Mouse (Mus musculus): ENCODE data around the gene Eif3c. TPM values are rescaled to one million over a fixed set of nuclear protein-coding genes. Genes with fewer than 3 reads are reported as not detected.

The Eif3c gene
- 181 and 187 TPM in 2 replicates for polyA plus RNA-seq (2015; fragmentation: Nextera tagmentation; extraction: Ambion mirVana)

- peak within 1 kb of the TSS; percentile 81 for H3K4me2 ChIP-seq (ENCODE audit: low read depth, low read length)
- no peaks in the 10 kb centered on the region for H3K9me3 ChIP-seq (ENCODE audit: control insufficient read depth, low read length)
- H3K4me3 ChIP-seq (ENCODE audit: low read length) = peak within 1 kb of the TSS; percentile 99
- H3K27me3 ChIP-seq (ENCODE audit: control insufficient read depth, insufficient read depth, low read depth, low read length) = no peaks in the 10 kb centered on the region
- H3K27ac ChIP-seq (ENCODE audit: low read length) = peak within 1 kb of the TSS; percentile 88
- under 1% methylated on average over 46 of the region's 46 CpGs for WGBS
- peak within 1 kb of the TSS; percentile 93 for H3K9ac ChIP-seq (ENCODE audit: low read length)
- peaks cover 6% of the 10 kb centered on the region for H3K4me1 ChIP-seq (replicated peaks; ENCODE audit: control insufficient read depth, insufficient read depth, low read length)
- H3K36me3 ChIP-seq (ENCODE audit: control insufficient read depth, insufficient read depth, low read length) = peaks cover 27% of the 10 kb centered on the region
- peak; percentile 98 for ATAC-seq (ENCODE audit: low read depth)
These were observed at the start of gene Eif3c for GRCm38 (mm10) chr7:126566094-126566765. Eif3c (minus strand) TSS chr7:126566411.

- 81% methylated on average over 3 of the region's 3 CpGs for WGBS
- no peaks in the 10 kb centered on the region for H3K27me3 ChIP-seq (ENCODE audit: control insufficient read depth, insufficient read depth, low read depth, low read length)
- no peaks in the 10 kb centered on the region for H3K36me3 ChIP-seq (ENCODE audit: control insufficient read depth, insufficient read depth, low read length)
- ATAC-seq (ENCODE audit: low read depth) = no peak
- no peak overlapping the region for H3K9ac ChIP-seq (ENCODE audit: low read length)
- no peak overlapping the region for H3K27ac ChIP-seq (ENCODE audit: low read length)
- 0 out of 2 replicates have a peak, but pooled peaks cover 3% of the 10 kb centered on the region for H3K9me3 ChIP-seq (ENCODE audit: control insufficient read depth, low read length)
- H3K4me3 ChIP-seq (ENCODE audit: low read length) = no peak overlapping the region
- no peaks in the 10 kb centered on the region for H3K4me1 ChIP-seq (replicated peaks; ENCODE audit: control insufficient read depth, insufficient read depth, low read length)
- H3K4me2 ChIP-seq (ENCODE audit: low read depth, low read length) = no peak overlapping the region
These were observed 46.5 kb upstream of the Eif3c start for GRCm38 (mm10) chr7:126612736-126613135.

- Histone ChIP-seq H3K4me1 (replicated peaks; ENCODE audit: control insufficient read depth, insufficient read depth, low read length) (0 out of 2 replicates have a peak, but pooled peaks cover 4% of the 10 kb centered on the region), H3K27me3 (ENCODE audit: control insufficient read depth, insufficient read depth, low read depth, low read length) (no peaks in the 10 kb centered on the region), H3K4me2 (ENCODE audit: low read depth, low read length) (no peak overlapping the region), H3K27ac (ENCODE audit: low read length) (no peak overlapping the region), H3K36me3 (ENCODE audit: control insufficient read depth, insufficient read depth, low read length) (no peaks in the 10 kb centered on the region), H3K9ac (ENCODE audit: low read length) (no peak overlapping the region), H3K4me3 (ENCODE audit: low read length) (no peak overlapping the region), H3K9me3 (ENCODE audit: control insufficient read depth, low read length) (0 out of 2 replicates have a peak, but pooled peaks cover under 1% of the 10 kb centered on the region)
- ATAC-seq (ENCODE audit: low read depth) = no peak
- 80% methylated on average over 5 of the region's 5 CpGs for WGBS
These were observed 41.6 kb upstream of the Eif3c start for GRCm38 (mm10) chr7:126607796-126608195.

- Histone ChIP-seq H3K27me3 (ENCODE audit: control insufficient read depth, insufficient read depth, low read depth, low read length) (no peaks in the 10 kb centered on the region), H3K9me3 (ENCODE audit: control insufficient read depth, low read length) (no peaks in the 10 kb centered on the region), H3K4me1 (replicated peaks; ENCODE audit: control insufficient read depth, insufficient read depth, low read length) (0 out of 2 replicates have a peak, but pooled peaks cover 4% of the 10 kb centered on the region), H3K4me3 (ENCODE audit: low read length) (no peak overlapping the region), H3K9ac (ENCODE audit: low read length) (no peak overlapping the region), H3K27ac (ENCODE audit: low read length) (no peak overlapping the region), H3K4me2 (ENCODE audit: low read depth, low read length) (no peak overlapping the region), H3K36me3 (ENCODE audit: control insufficient read depth, insufficient read depth, low read length) (no peaks in the 10 kb centered on the region)
- peak; percentile 93 for ATAC-seq (ENCODE audit: low read depth)
- 49% methylated on average over 3 of the region's 3 CpGs for WGBS
These were observed 40.9 kb upstream of the Eif3c start for GRCm38 (mm10) chr7:126607064-126607463.

GRCm38 (mm10) chr7:126606611-126607010 is 40.4 kb upstream of the Eif3c start:
- Histone ChIP-seq H3K4me1 (replicated peaks; ENCODE audit: control insufficient read depth, insufficient read depth, low read length) (0 out of 2 replicates have a peak, but pooled peaks cover 4% of the 10 kb centered on the region), H3K36me3 (ENCODE audit: control insufficient read depth, insufficient read depth, low read length) (no peaks in the 10 kb centered on the region), H3K4me3 (ENCODE audit: low read length) (no peak overlapping the region), H3K9me3 (ENCODE audit: control insufficient read depth, low read length) (no peaks in the 10 kb centered on the region), H3K9ac (ENCODE audit: low read length) (no peak overlapping the region), H3K4me2 (ENCODE audit: low read depth, low read length) (no peak overlapping the region), H3K27ac (ENCODE audit: low read length) (peak overlapping the region; percentile 53; the same call in 1 of the 2 replicates), H3K27me3 (ENCODE audit: control insufficient read depth, insufficient read depth, low read depth, low read length) (no peaks in the 10 kb centered on the region)
- ATAC-seq (ENCODE audit: low read depth) = peak; percentile 32; the same call in 1 of the 2 replicates
- whole genome bisulfite sequencing = 60% methylated on average over 5 of the region's 5 CpGs

GRCm38 (mm10) chr7:126602650-126603049 is 36.4 kb upstream of the Eif3c start:
- Histone ChIP-seq H3K4me1 (replicated peaks; ENCODE audit: control insufficient read depth, insufficient read depth, low read length) (0 out of 2 replicates have a peak, but pooled peaks cover 4% of the 10 kb centered on the region), H3K9me3 (ENCODE audit: control insufficient read depth, low read length) (no peaks in the 10 kb centered on the region), H3K27ac (ENCODE audit: low read length) (no peak overlapping the region), H3K4me2 (ENCODE audit: low read depth, low read length) (no peak overlapping the region), H3K36me3 (ENCODE audit: control insufficient read depth, insufficient read depth, low read length) (no peaks in the 10 kb centered on the region), H3K9ac (ENCODE audit: low read length) (no peak overlapping the region), H3K27me3 (ENCODE audit: control insufficient read depth, insufficient read depth, low read depth, low read length) (no peaks in the 10 kb centered on the region), H3K4me3 (ENCODE audit: low read length) (no peak overlapping the region)
- WGBS = 78% methylated on average over 3 of the region's 3 CpGs
- ATAC-seq (ENCODE audit: low read depth) = no peak

GRCm38 (mm10) chr7:126601896-126602295 is 35.7 kb upstream of the Eif3c start:
- Histone ChIP-seq H3K9me3 (ENCODE audit: control insufficient read depth, low read length) (no peaks in the 10 kb centered on the region), H3K4me2 (ENCODE audit: low read depth, low read length) (no peak overlapping the region), H3K9ac (ENCODE audit: low read length) (no peak overlapping the region), H3K27me3 (ENCODE audit: control insufficient read depth, insufficient read depth, low read depth, low read length) (no peaks in the 10 kb centered on the region), H3K27ac (ENCODE audit: low read length) (no peak overlapping the region), H3K4me3 (ENCODE audit: low read length) (no peak overlapping the region), H3K36me3 (ENCODE audit: control insufficient read depth, insufficient read depth, low read length) (no peaks in the 10 kb centered on the region), H3K4me1 (replicated peaks; ENCODE audit: control insufficient read depth, insufficient read depth, low read length) (0 out of 2 replicates have a peak, but pooled peaks cover 4% of the 10 kb centered on the region)
- no peak for ATAC-seq (ENCODE audit: low read depth)
- 23% methylated on average over 4 of the region's 5 CpGs for WGBS

- no peak overlapping the region for H3K4me3 ChIP-seq (ENCODE audit: low read length)
- no peaks in the 10 kb centered on the region for H3K9me3 ChIP-seq (ENCODE audit: control insufficient read depth, low read length)
- no peaks in the 10 kb centered on the region for H3K36me3 ChIP-seq (ENCODE audit: control insufficient read depth, insufficient read depth, low read length)
- H3K4me2 ChIP-seq (ENCODE audit: low read depth, low read length) = no peak overlapping the region
- WGBS = 70% methylated on average over 6 of the region's 6 CpGs
- no peak for ATAC-seq (ENCODE audit: low read depth)
- H3K27ac ChIP-seq (ENCODE audit: low read length) = no peak overlapping the region
- no peaks in the 10 kb centered on the region for H3K4me1 ChIP-seq (replicated peaks; ENCODE audit: control insufficient read depth, insufficient read depth, low read length)
- no peaks in the 10 kb centered on the region for H3K27me3 ChIP-seq (ENCODE audit: control insufficient read depth, insufficient read depth, low read depth, low read length)
- H3K9ac ChIP-seq (ENCODE audit: low read length) = no peak overlapping the region
These were observed 32.7 kb upstream of the Eif3c start for GRCm38 (mm10) chr7:126598919-126599318.

GRCm38 (mm10) chr7:126596414-126596813 is 30.2 kb upstream of the Eif3c start:
- WGBS = 36% methylated on average over 6 of the region's 6 CpGs

More at GRCm38 (mm10) chr7:126596414-126596813, 30.2 kb upstream of the Eif3c start:
- H3K9ac ChIP-seq (ENCODE audit: low read length) = no peak overlapping the region
- H3K4me2 ChIP-seq (ENCODE audit: low read depth, low read length) = no peak overlapping the region
- no peaks in the 10 kb centered on the region for H3K36me3 ChIP-seq (ENCODE audit: control insufficient read depth, insufficient read depth, low read length)
- H3K4me1 ChIP-seq (replicated peaks; ENCODE audit: control insufficient read depth, insufficient read depth, low read length) = no peaks in the 10 kb centered on the region
- no peak for ATAC-seq (ENCODE audit: low read depth)
- H3K27ac ChIP-seq (ENCODE audit: low read length) = no peak overlapping the region
- H3K27me3 ChIP-seq (ENCODE audit: control insufficient read depth, insufficient read depth, low read depth, low read length) = no peaks in the 10 kb centered on the region
- H3K9me3 ChIP-seq (ENCODE audit: control insufficient read depth, low read length) = no peaks in the 10 kb centered on the region
- H3K4me3 ChIP-seq (ENCODE audit: low read length) = no peak overlapping the region

Data from lung, embryonic 16.5 days (tissue).